Mouse (Mus musculus): Measurements from ENCODE around the gene Katnal1.

The Katnal1 gene

GRCm38 (mm10) chr5:148929116-148929449, at the start of gene Katnal1:
Katnal1 (minus strand) TSS chr5:148929320.
- DNase-seq (ENCODE audit: low read depth), result no peak

- no peak for DNase-seq (ENCODE audit: low read depth)
Observed at GRCm38 (mm10) chr5:148978458-148979165, 49.5 kb upstream of the Katnal1 start.

GRCm38 (mm10) chr5:148977698-148978457, 48.8 kb upstream of the Katnal1 start:
- no peak for DNase-seq (ENCODE audit: low read depth)

GRCm38 (mm10) chr5:148976876-148977275, 47.8 kb upstream of the Katnal1 start:
- no peak for DNase-seq (ENCODE audit: low read depth)

GRCm38 (mm10) chr5:148975035-148975434, 45.9 kb upstream of the Katnal1 start:
- no peak for DNase-seq (ENCODE audit: low read depth)

GRCm38 (mm10) chr5:148973019-148973668, 44.0 kb upstream of the Katnal1 start:
- DNase-seq (ENCODE audit: low read depth), result no peak

GRCm38 (mm10) chr5:148972167-148972566, 43.0 kb upstream of the Katnal1 start:
- DNase-seq (ENCODE audit: low read depth), result no peak

GRCm38 (mm10) chr5:148969648-148970047, 40.5 kb upstream of the Katnal1 start:
- DNase-seq (ENCODE audit: low read depth), result no peak

- no peak for DNase-seq (ENCODE audit: low read depth)
Observed at GRCm38 (mm10) chr5:148968958-148969576, 39.9 kb upstream of the Katnal1 start.

- no peak for DNase-seq (ENCODE audit: low read depth)
Observed at GRCm38 (mm10) chr5:148968179-148968578, 39.1 kb upstream of the Katnal1 start.

GRCm38 (mm10) chr5:148966395-148966794, 37.3 kb upstream of the Katnal1 start:
- no peak for DNase-seq (ENCODE audit: low read depth)

- DNase-seq (ENCODE audit: low read depth), result no peak
Observed at GRCm38 (mm10) chr5:148965691-148966333, 36.7 kb upstream of the Katnal1 start.

- DNase-seq (ENCODE audit: low read depth), result no peak
Observed at GRCm38 (mm10) chr5:148965089-148965591, 36.0 kb upstream of the Katnal1 start.

GRCm38 (mm10) chr5:148964251-148964650, 35.1 kb upstream of the Katnal1 start:
- DNase-seq (ENCODE audit: low read depth), result no peak

- no peak for DNase-seq (ENCODE audit: low read depth)
Observed at GRCm38 (mm10) chr5:148960211-148960610, 31.1 kb upstream of the Katnal1 start.

GRCm38 (mm10) chr5:148959068-148959990, 30.2 kb upstream of the Katnal1 start:
- peak; percentile 75 for DNase-seq (ENCODE audit: low read depth)

- no peak for DNase-seq (ENCODE audit: low read depth)
Observed at GRCm38 (mm10) chr5:148958355-148958754, 29.2 kb upstream of the Katnal1 start.

GRCm38 (mm10) chr5:148956898-148957535, 27.9 kb upstream of the Katnal1 start:
- no peak for DNase-seq (ENCODE audit: low read depth)

GRCm38 (mm10) chr5:148956091-148956490, 27.0 kb upstream of the Katnal1 start:
- DNase-seq (ENCODE audit: low read depth), result no peak

GRCm38 (mm10) chr5:148955575-148955974, 26.5 kb upstream of the Katnal1 start:
- no peak for DNase-seq (ENCODE audit: low read depth)

Data from c-Kit-positive CD71-negative TER-119-negative erythroid progenitor cells, embryonic 14.5 days (primary cell).